Mouse (Mus musculus) cerebellum, adult 8-10 months (tissue): ENCODE measurements around the gene Fam57b.

Experiments used
- DNase-seq: peaks from one replicate; pipeline ENCODE4 v3.0.0; 2022

The Fam57b gene

GRCm38 (mm10) chr7:126799468-126800268 is 2.2 kb downstream of the Fam57b start:
- peak; percentile 81 for DNase-seq

GRCm38 (mm10) chr7:126800269-126801056 is 3.0 kb downstream of the Fam57b start:
- DNase-seq = peak; percentile 46

GRCm38 (mm10) chr7:126801057-126801422 is 3.6 kb downstream of the Fam57b start:
- no peak for DNase-seq

- no peak for DNase-seq
Observed at GRCm38 (mm10) chr7:126802134-126802889, 4.8 kb downstream of the Fam57b start.

GRCm38 (mm10) chr7:126803181-126803580 is 5.7 kb downstream of the Fam57b start:
- no peak for DNase-seq

- no peak for DNase-seq
Observed at GRCm38 (mm10) chr7:126803751-126804150, 6.3 kb downstream of the Fam57b start.

GRCm38 (mm10) chr7:126806956-126807355 is 9.5 kb downstream of the Fam57b start:
- DNase-seq = no peak

GRCm38 (mm10) chr7:126807405-126807804 is 9.9 kb downstream of the Fam57b start:
- DNase-seq = no peak

GRCm38 (mm10) chr7:126808703-126809455 is 11.4 kb downstream of the Fam57b start:
- DNase-seq = peak; percentile 87

- DNase-seq = no peak
Observed at GRCm38 (mm10) chr7:126809723-126810369, 12.4 kb downstream of the Fam57b start.

- DNase-seq = no peak
Observed at GRCm38 (mm10) chr7:126815726-126816222, 18.3 kb downstream of the Fam57b start.

- DNase-seq = no peak
Observed at GRCm38 (mm10) chr7:126816494-126816893, 19.0 kb downstream of the Fam57b start.

GRCm38 (mm10) chr7:126817595-126817994 is 20.1 kb downstream of the Fam57b start:
- DNase-seq = no peak

GRCm38 (mm10) chr7:126818818-126819217 is 21.4 kb downstream of the Fam57b start:
- DNase-seq = no peak

- peak; percentile 92 for DNase-seq
Observed at GRCm38 (mm10) chr7:126821835-126822511, 24.5 kb downstream of the Fam57b start.

GRCm38 (mm10) chr7:126822741-126823140 is 25.3 kb downstream of the Fam57b start:
- DNase-seq = peak; percentile 53

- DNase-seq = peak; percentile 54
Observed at GRCm38 (mm10) chr7:126823202-126823711, 25.8 kb downstream of the Fam57b start.

GRCm38 (mm10) chr7:126823940-126824339 is 26.5 kb downstream of the Fam57b start:
- DNase-seq = no peak

GRCm38 (mm10) chr7:126825403-126825802 is 27.9 kb downstream of the Fam57b start:
- DNase-seq = no peak

GRCm38 (mm10) chr7:126825952-126826351 is 28.5 kb downstream of the Fam57b start:
- DNase-seq = no peak

GRCm38 (mm10) chr7:126831539-126831938 is 34.1 kb downstream of the Fam57b start, which contains the start of gene 4930451I11Rik:
Gene 4930451I11Rik, minus strand, starts transcription at chr7:126831639.
- no peak for DNase-seq
